Mouse (Mus musculus) myocyte (in vitro differentiated cells): ENCODE measurements around the gene Srp72. TPM values are rescaled to one million over a fixed set of nuclear protein-coding genes. Genes with fewer than 3 reads are reported as not detected.

Experiments used
- H3K27me3 ChIP-seq: one replicate; pipeline ENCODE4 v1.6.1; 2011; ENCODE audit not compliant: control insufficient read depth, insufficient read depth, insufficient read length
- H3K36me3 ChIP-seq: one replicate; pipeline ENCODE4 v1.6.1; 2011; ENCODE audit not compliant: control insufficient read depth, insufficient read depth
- H3K4me2 ChIP-seq: one replicate; pipeline ENCODE4 v1.6.1; 2011; ENCODE audit warnings: low read depth, control low read depth
- H3K4me3 ChIP-seq: one replicate; pipeline ENCODE4 v1.5.1; 2011; ENCODE audit warnings: mild to moderate bottlenecking, control low read depth, moderate library complexity
- H3K79me2 ChIP-seq: one replicate; pipeline ENCODE4 v1.6.1; 2011; ENCODE audit not compliant: control insufficient read depth, insufficient read depth
- H3ac ChIP-seq: one replicate; pipeline ENCODE4 v1.6.1; 2011; ENCODE audit not compliant: control insufficient read depth, insufficient read length
- CEBPB ChIP-seq: IDR thresholded peaks from 2 replicates; pipeline ENCODE4 v1.6.1; 2011; ENCODE audit warnings: mild to moderate bottlenecking, moderate library complexity; ENCODE audit not compliant: poor library complexity, insufficient read depth, severe bottlenecking
- E2F4 ChIP-seq: IDR thresholded peaks from one replicate; pipeline ENCODE4 v1.6.1; 2011; ENCODE audit warnings: mild to moderate bottlenecking, control low read depth, moderate library complexity; ENCODE audit not compliant: insufficient read depth
- MAX ChIP-seq: IDR thresholded peaks from one replicate; pipeline ENCODE4 v1.6.1; 2011; ENCODE audit warnings: low read depth, mild to moderate bottlenecking, control low read depth
- MYOD1 ChIP-seq, 3 experiments: IDR thresholded peaks; one replicate each; pipeline ENCODE4 v1.6.1; 2011; ENCODE audit warnings: control low read depth in 2 of 3, low read depth in 2 of 3, mild to moderate bottlenecking in 2 of 3, moderate library complexity in 1 of 3; ENCODE audit not compliant: insufficient read length in 2 of 3, control insufficient read depth in 1 of 3
- MYOG ChIP-seq, 3 experiments: IDR thresholded peaks; one replicate each; pipeline ENCODE4 v1.6.1; 2011; ENCODE audit warnings: control low read depth in 2 of 3, low read depth in 2 of 3, mild to moderate bottlenecking in 2 of 3; ENCODE audit not compliant: insufficient read length in 2 of 3, control insufficient read depth in 1 of 3, insufficient read depth in 1 of 3
- POLR2A ChIP-seq: IDR thresholded peaks from one replicate; pipeline ENCODE4 v1.6.1; 2011; ENCODE audit warnings: low read depth, mild to moderate bottlenecking, control low read depth, moderate library complexity; ENCODE audit not compliant: insufficient read length
- POLR2AphosphoS2 ChIP-seq: IDR thresholded peaks from one replicate; pipeline ENCODE4 v1.6.1; 2011; ENCODE audit warnings: low read depth, control low read depth; ENCODE audit not compliant: insufficient read length
- REST ChIP-seq: IDR thresholded peaks from one replicate; pipeline ENCODE4 v1.6.1; 2011; ENCODE audit warnings: mild to moderate bottlenecking, control low read depth, moderate library complexity; ENCODE audit not compliant: insufficient read depth, insufficient read length
- SRF ChIP-seq: IDR thresholded peaks from one replicate; pipeline ENCODE4 v1.6.1; 2011; ENCODE audit warnings: low read depth; ENCODE audit not compliant: control insufficient read depth, insufficient read length
- TCF12 ChIP-seq: IDR thresholded peaks from one replicate; pipeline ENCODE4 v1.6.1; 2011; ENCODE audit warnings: mild to moderate bottlenecking, control low read depth; ENCODE audit not compliant: poor library complexity, insufficient read depth, severe bottlenecking
- TCF3 ChIP-seq: IDR thresholded peaks from one replicate; pipeline ENCODE4 v1.6.1; 2011; ENCODE audit warnings: low read depth, control low read depth; ENCODE audit not compliant: insufficient read length
- USF1 ChIP-seq: IDR thresholded peaks from one replicate; pipeline ENCODE4 v1.6.1; 2011; ENCODE audit warnings: low read depth, mild to moderate bottlenecking, control low read depth, moderate library complexity
- polyA plus RNA-seq: library from polyadenylated mRNA; unstranded; fragments of >200 nt; fragmentation: generic; extraction: Trizol; gene quantifications from one replicate; pipeline ENCODE4 v1.2.1, GENCODE M21; 2012; ENCODE audit warnings: missing spikeins

The Srp72 gene
- polyA plus RNA-seq, 1 experiment = 54.2 TPM

GRCm38 (mm10) chr5:76942505-76942904 lies 32.0 kb upstream of the Srp72 start:
- H3K27me3 ChIP-seq = no peaks in the 10 kb centered on the region
- TF ChIP-seq MYOD1 (IDR thresholded peaks at IDR 0.05; ENCODE audit: control insufficient read depth in 1 of 3, insufficient read length in 2 of 3, low read depth in 2 of 3) (no peak), USF1 (no peak), REST (no peak), MYOG (IDR thresholded peaks at IDR 0.05; ENCODE audit: control insufficient read depth in 1 of 3, insufficient read depth in 1 of 3, insufficient read length in 2 of 3, low read depth in 2 of 3) (no peak), TCF12 (no peak), E2F4 (no peak), TCF3 (no peak)
- no peaks in the 10 kb centered on the region for H3K36me3 ChIP-seq
- no peak overlapping the region for H3K4me2 ChIP-seq
- no peak overlapping the region for H3K4me3 ChIP-seq
- H3K79me2 ChIP-seq = peaks cover 61% of the 10 kb centered on the region
- H3ac ChIP-seq = no peak overlapping the region

- no peak overlapping the region for H3ac ChIP-seq
- no peaks in the 10 kb centered on the region for H3K27me3 ChIP-seq
- H3K4me2 ChIP-seq = no peak overlapping the region
- H3K36me3 ChIP-seq = no peaks in the 10 kb centered on the region
- no peak for TF ChIP-seq E2F4
- no peak for TF ChIP-seq TCF12
- no peak for TF ChIP-seq MYOG (IDR thresholded peaks at IDR 0.05; ENCODE audit: control insufficient read depth in 1 of 3, insufficient read depth in 1 of 3, insufficient read length in 2 of 3, low read depth in 2 of 3)
- TF ChIP-seq TCF3 = no peak
- no peak for TF ChIP-seq REST
- TF ChIP-seq POLR2AphosphoS2 = no peak
- no peak overlapping the region for H3K4me3 ChIP-seq
- peaks cover 83% of the 10 kb centered on the region for H3K79me2 ChIP-seq
Observed at GRCm38 (mm10) chr5:76944965-76945677, 29.4 kb upstream of the Srp72 start.

GRCm38 (mm10) chr5:76945678-76946033 lies 28.8 kb upstream of the Srp72 start:
- no peak overlapping the region for H3K4me2 ChIP-seq
- no peaks in the 10 kb centered on the region for H3K36me3 ChIP-seq
- no peaks in the 10 kb centered on the region for H3K27me3 ChIP-seq
- H3K4me3 ChIP-seq = no peak overlapping the region
- peaks cover 85% of the 10 kb centered on the region for H3K79me2 ChIP-seq
- H3ac ChIP-seq = no peak overlapping the region
- no peak for TF ChIP-seq CEBPB
- no peak for TF ChIP-seq MYOD1 (IDR thresholded peaks at IDR 0.05; ENCODE audit: control insufficient read depth in 1 of 3, insufficient read length in 2 of 3, low read depth in 2 of 3)
- no peak for TF ChIP-seq MAX
- TF ChIP-seq TCF12 = no peak
- no peak for TF ChIP-seq USF1
- TF ChIP-seq REST = no peak
- TF ChIP-seq MYOG (IDR thresholded peaks at IDR 0.05; ENCODE audit: control insufficient read depth in 1 of 3, insufficient read depth in 1 of 3, insufficient read length in 2 of 3, low read depth in 2 of 3) = no peak
- no peak for TF ChIP-seq TCF3
- TF ChIP-seq POLR2A = no peak
- no peak for TF ChIP-seq POLR2AphosphoS2
- TF ChIP-seq SRF = no peak
- TF ChIP-seq E2F4 = no peak

- no peak for TF ChIP-seq USF1
- TF ChIP-seq MYOG (IDR thresholded peaks at IDR 0.05; ENCODE audit: control insufficient read depth in 1 of 3, insufficient read depth in 1 of 3, insufficient read length in 2 of 3, low read depth in 2 of 3) = no peak
- no peak for TF ChIP-seq POLR2AphosphoS2
- no peak for TF ChIP-seq MYOD1 (IDR thresholded peaks at IDR 0.05; ENCODE audit: control insufficient read depth in 1 of 3, insufficient read length in 2 of 3, low read depth in 2 of 3)
- no peak for TF ChIP-seq SRF
- no peak for TF ChIP-seq POLR2A
- no peak for TF ChIP-seq MAX
- TF ChIP-seq CEBPB = no peak
- no peak for TF ChIP-seq TCF3
- TF ChIP-seq REST = no peak
- TF ChIP-seq E2F4 = no peak
- TF ChIP-seq TCF12 = no peak
- no peak overlapping the region for H3ac ChIP-seq
- no peaks in the 10 kb centered on the region for H3K27me3 ChIP-seq
- no peak overlapping the region for H3K4me2 ChIP-seq
- no peak overlapping the region for H3K4me3 ChIP-seq
- no peaks in the 10 kb centered on the region for H3K36me3 ChIP-seq
- H3K79me2 ChIP-seq = peaks cover 81% of the 10 kb centered on the region
Observed at GRCm38 (mm10) chr5:76947142-76947541, 27.3 kb upstream of the Srp72 start.

GRCm38 (mm10) chr5:76947758-76948157 lies 26.7 kb upstream of the Srp72 start:
- no peak overlapping the region for H3K4me3 ChIP-seq
- H3ac ChIP-seq = no peak overlapping the region
- TF ChIP-seq E2F4 (no peak), REST (no peak), MYOG (IDR thresholded peaks at IDR 0.05; ENCODE audit: control insufficient read depth in 1 of 3, insufficient read depth in 1 of 3, insufficient read length in 2 of 3, low read depth in 2 of 3) (no peak), POLR2A (no peak), CEBPB (no peak), MAX (no peak), TCF3 (no peak), POLR2AphosphoS2 (no peak), USF1 (no peak), MYOD1 (IDR thresholded peaks at IDR 0.05; ENCODE audit: control insufficient read depth in 1 of 3, insufficient read length in 2 of 3, low read depth in 2 of 3) (no peak), SRF (no peak), TCF12 (no peak)
- H3K79me2 ChIP-seq = peaks cover 84% of the 10 kb centered on the region
- no peaks in the 10 kb centered on the region for H3K27me3 ChIP-seq
- no peaks in the 10 kb centered on the region for H3K36me3 ChIP-seq
- no peak overlapping the region for H3K4me2 ChIP-seq
